Mouse (Mus musculus): Measurements from ENCODE around the gene Ddi2. TPM values are rescaled to one million over a fixed set of nuclear protein-coding genes. Genes with fewer than 3 reads are reported as not detected.

Gene Ddi2
- polyA plus RNA-seq, 1 experiment from 2014 or later, result 13.5 TPM

- no peak overlapping the region for H3K4me2 ChIP-seq
- ATAC-seq (replicated peaks; ENCODE audit: insufficient number of reproducible peaks, low FRiP score, low TSS enrichment), result no peak
- no peak overlapping the region for H3K9ac ChIP-seq (ENCODE audit: low read depth, low read length)
- no peaks in the 10 kb centered on the region for H3K27me3 ChIP-seq (ENCODE audit: control insufficient read depth, insufficient read depth, low read length)
- H3K9me3 ChIP-seq (replicated peaks; ENCODE audit: control insufficient read depth, low read length), result no peaks in the 10 kb centered on the region
- peaks cover 19% of the 10 kb centered on the region for H3K4me1 ChIP-seq (ENCODE audit: control insufficient read depth, insufficient read depth, low read length)
- no peak overlapping the region for H3K4me3 ChIP-seq (ENCODE audit: low read depth, low read length)
- H3K36me3 ChIP-seq (ENCODE audit: control insufficient read depth, insufficient read depth, low read length), result peaks cover 10% of the 10 kb centered on the region
- WGBS (ENCODE audit: insufficient replicate concordance), result 89% methylated on average over 13 of the region's 13 CpGs
- H3K27ac ChIP-seq (ENCODE audit: low read depth, low read length), result no peak overlapping the region
These were observed 69.4 kb downstream of the Ddi2 start for GRCm38 (mm10) chr4:141653813-141654212.

- 83% methylated on average over 8 of the region's 8 CpGs for WGBS (ENCODE audit: insufficient replicate concordance)
- Histone ChIP-seq H3K27ac (ENCODE audit: low read depth, low read length) (no peak overlapping the region), H3K27me3 (ENCODE audit: control insufficient read depth, insufficient read depth, low read length) (no peaks in the 10 kb centered on the region), H3K4me1 (ENCODE audit: control insufficient read depth, insufficient read depth, low read length) (peaks cover 15% of the 10 kb centered on the region), H3K36me3 (ENCODE audit: control insufficient read depth, insufficient read depth, low read length) (peaks cover 10% of the 10 kb centered on the region), H3K9ac (ENCODE audit: low read depth, low read length) (no peak overlapping the region), H3K4me3 (ENCODE audit: low read depth, low read length) (no peak overlapping the region), H3K4me2 (no peak overlapping the region), H3K9me3 (replicated peaks; ENCODE audit: control insufficient read depth, low read length) (no peaks in the 10 kb centered on the region)
- no peak for ATAC-seq (replicated peaks; ENCODE audit: insufficient number of reproducible peaks, low FRiP score, low TSS enrichment)
These were observed 70.2 kb downstream of the Ddi2 start for GRCm38 (mm10) chr4:141653044-141653443.

- Histone ChIP-seq H3K4me3 (ENCODE audit: low read depth, low read length) (no peak overlapping the region), H3K4me2 (no peak overlapping the region), H3K4me1 (ENCODE audit: control insufficient read depth, insufficient read depth, low read length) (peaks cover 15% of the 10 kb centered on the region), H3K27me3 (ENCODE audit: control insufficient read depth, insufficient read depth, low read length) (no peaks in the 10 kb centered on the region), H3K36me3 (ENCODE audit: control insufficient read depth, insufficient read depth, low read length) (peaks cover 12% of the 10 kb centered on the region), H3K9ac (ENCODE audit: low read depth, low read length) (no peak overlapping the region), H3K9me3 (replicated peaks; ENCODE audit: control insufficient read depth, low read length) (no peaks in the 10 kb centered on the region), H3K27ac (ENCODE audit: low read depth, low read length) (no peak overlapping the region)
- 86% methylated on average over 10 of the region's 10 CpGs for WGBS (ENCODE audit: insufficient replicate concordance)
- ATAC-seq (replicated peaks; ENCODE audit: insufficient number of reproducible peaks, low FRiP score, low TSS enrichment), result no peak
These were observed 71.3 kb downstream of the Ddi2 start for GRCm38 (mm10) chr4:141651944-141652343.

GRCm38 (mm10) chr4:141651286-141651685 is 71.9 kb downstream of the Ddi2 start:
- peaks cover 12% of the 10 kb centered on the region for H3K36me3 ChIP-seq (ENCODE audit: control insufficient read depth, insufficient read depth, low read length)
- H3K9ac ChIP-seq (ENCODE audit: low read depth, low read length), result no peak overlapping the region
- 72% methylated on average over 6 of the region's 6 CpGs for WGBS (ENCODE audit: insufficient replicate concordance)
- ATAC-seq (replicated peaks; ENCODE audit: insufficient number of reproducible peaks, low FRiP score, low TSS enrichment), result no peak
- no peak overlapping the region for H3K4me3 ChIP-seq (ENCODE audit: low read depth, low read length)
- H3K27ac ChIP-seq (ENCODE audit: low read depth, low read length), result no peak overlapping the region
- no peaks in the 10 kb centered on the region for H3K9me3 ChIP-seq (replicated peaks; ENCODE audit: control insufficient read depth, low read length)
- H3K4me2 ChIP-seq, result no peak overlapping the region
- peaks cover 14% of the 10 kb centered on the region for H3K4me1 ChIP-seq (ENCODE audit: control insufficient read depth, insufficient read depth, low read length)
- no peaks in the 10 kb centered on the region for H3K27me3 ChIP-seq (ENCODE audit: control insufficient read depth, insufficient read depth, low read length)

- no peak for ATAC-seq (replicated peaks; ENCODE audit: insufficient number of reproducible peaks, low FRiP score, low TSS enrichment)
- H3K27ac ChIP-seq (ENCODE audit: low read depth, low read length), result no peak overlapping the region
- H3K4me1 ChIP-seq (ENCODE audit: control insufficient read depth, insufficient read depth, low read length), result peaks cover 7% of the 10 kb centered on the region; the same call in 1 of the 2 replicates
- 82% methylated on average over 6 of the region's 6 CpGs for WGBS (ENCODE audit: insufficient replicate concordance)
- H3K27me3 ChIP-seq (ENCODE audit: control insufficient read depth, insufficient read depth, low read length), result no peaks in the 10 kb centered on the region
- peaks cover 12% of the 10 kb centered on the region for H3K36me3 ChIP-seq (ENCODE audit: control insufficient read depth, insufficient read depth, low read length)
- no peak overlapping the region for H3K4me2 ChIP-seq
- H3K4me3 ChIP-seq (ENCODE audit: low read depth, low read length), result no peak overlapping the region
- no peaks in the 10 kb centered on the region for H3K9me3 ChIP-seq (replicated peaks; ENCODE audit: control insufficient read depth, low read length)
- no peak overlapping the region for H3K9ac ChIP-seq (ENCODE audit: low read depth, low read length)
These were observed 74.0 kb downstream of the Ddi2 start for GRCm38 (mm10) chr4:141649244-141649643.

- Histone ChIP-seq H3K27me3 (ENCODE audit: control insufficient read depth, insufficient read depth, low read length) (no peaks in the 10 kb centered on the region), H3K9ac (ENCODE audit: low read depth, low read length) (no peak overlapping the region), H3K36me3 (ENCODE audit: control insufficient read depth, insufficient read depth, low read length) (peaks cover 8% of the 10 kb centered on the region), H3K9me3 (replicated peaks; ENCODE audit: control insufficient read depth, low read length) (no peaks in the 10 kb centered on the region), H3K4me2 (no peak overlapping the region), H3K27ac (ENCODE audit: low read depth, low read length) (no peak overlapping the region), H3K4me1 (ENCODE audit: control insufficient read depth, insufficient read depth, low read length) (peaks cover 16% of the 10 kb centered on the region), H3K4me3 (ENCODE audit: low read depth, low read length) (no peak overlapping the region)
- 90% methylated on average over 5 of the region's 5 CpGs for WGBS (ENCODE audit: insufficient replicate concordance)
- ATAC-seq (replicated peaks; ENCODE audit: insufficient number of reproducible peaks, low FRiP score, low TSS enrichment), result no peak
These were observed 75.0 kb downstream of the Ddi2 start for GRCm38 (mm10) chr4:141648262-141648661.

GRCm38 (mm10) chr4:141647187-141647586 is 76.0 kb downstream of the Ddi2 start:
- no peak for ATAC-seq (replicated peaks; ENCODE audit: insufficient number of reproducible peaks, low FRiP score, low TSS enrichment)
- no peak overlapping the region for H3K4me2 ChIP-seq
- WGBS (ENCODE audit: insufficient replicate concordance), result 90% methylated on average over 3 of the region's 3 CpGs
- H3K27ac ChIP-seq (ENCODE audit: low read depth, low read length), result no peak overlapping the region
- no peaks in the 10 kb centered on the region for H3K9me3 ChIP-seq (replicated peaks; ENCODE audit: control insufficient read depth, low read length)
- peaks cover 4% of the 10 kb centered on the region; the same call in 1 of the 2 replicates for H3K36me3 ChIP-seq (ENCODE audit: control insufficient read depth, insufficient read depth, low read length)
- no peak overlapping the region for H3K4me3 ChIP-seq (ENCODE audit: low read depth, low read length)
- H3K4me1 ChIP-seq (ENCODE audit: control insufficient read depth, insufficient read depth, low read length), result peaks cover 26% of the 10 kb centered on the region
- no peak overlapping the region for H3K9ac ChIP-seq (ENCODE audit: low read depth, low read length)
- H3K27me3 ChIP-seq (ENCODE audit: control insufficient read depth, insufficient read depth, low read length), result no peaks in the 10 kb centered on the region

GRCm38 (mm10) chr4:141645988-141646387 is 77.2 kb downstream of the Ddi2 start:
- Histone ChIP-seq H3K27me3 (ENCODE audit: control insufficient read depth, insufficient read depth, low read length) (no peaks in the 10 kb centered on the region), H3K4me1 (ENCODE audit: control insufficient read depth, insufficient read depth, low read length) (peaks cover 19% of the 10 kb centered on the region), H3K4me3 (ENCODE audit: low read depth, low read length) (no peak overlapping the region), H3K9me3 (replicated peaks; ENCODE audit: control insufficient read depth, low read length) (no peaks in the 10 kb centered on the region), H3K4me2 (no peak overlapping the region), H3K9ac (ENCODE audit: low read depth, low read length) (no peak overlapping the region), H3K27ac (ENCODE audit: low read depth, low read length) (no peak overlapping the region), H3K36me3 (ENCODE audit: control insufficient read depth, insufficient read depth, low read length) (peaks cover 7% of the 10 kb centered on the region)
- WGBS (ENCODE audit: insufficient replicate concordance), result 90% methylated on average over 8 of the region's 8 CpGs
- ATAC-seq (replicated peaks; ENCODE audit: insufficient number of reproducible peaks, low FRiP score, low TSS enrichment), result no peak

- peak overlapping the region; percentile 34 for H3K4me2 ChIP-seq
- H3K27me3 ChIP-seq (ENCODE audit: control insufficient read depth, insufficient read depth, low read length), result no peaks in the 10 kb centered on the region
- peak overlapping the region; percentile 91 for H3K27ac ChIP-seq (ENCODE audit: low read depth, low read length)
- H3K4me1 ChIP-seq (ENCODE audit: control insufficient read depth, insufficient read depth, low read length), result peaks cover 19% of the 10 kb centered on the region
- 33% methylated on average over 7 of the region's 7 CpGs for WGBS (ENCODE audit: insufficient replicate concordance)
- H3K36me3 ChIP-seq (ENCODE audit: control insufficient read depth, insufficient read depth, low read length), result peaks cover 11% of the 10 kb centered on the region
- peak; percentile 66 for ATAC-seq (replicated peaks; ENCODE audit: insufficient number of reproducible peaks, low FRiP score, low TSS enrichment)
- no peaks in the 10 kb centered on the region for H3K9me3 ChIP-seq (replicated peaks; ENCODE audit: control insufficient read depth, low read length)
- H3K4me3 ChIP-seq (ENCODE audit: low read depth, low read length), result no peak overlapping the region
- no peak overlapping the region for H3K9ac ChIP-seq (ENCODE audit: low read depth, low read length)
These were observed 79.9 kb downstream of the Ddi2 start for GRCm38 (mm10) chr4:141643118-141643855.

Measured in heart, embryonic 11.5 days (tissue).